Mouse (Mus musculus): ENCODE results near the gene Btbd35f5. TPM values are rescaled to one million over a fixed set of nuclear protein-coding genes. Genes with fewer than 3 reads are reported as not detected.

Btbd35f5 gene
- not detected in 2 replicates for polyA plus RNA-seq (2015; fragmentation: Nextera tagmentation; extraction: Ambion mirVana)

DNA sequence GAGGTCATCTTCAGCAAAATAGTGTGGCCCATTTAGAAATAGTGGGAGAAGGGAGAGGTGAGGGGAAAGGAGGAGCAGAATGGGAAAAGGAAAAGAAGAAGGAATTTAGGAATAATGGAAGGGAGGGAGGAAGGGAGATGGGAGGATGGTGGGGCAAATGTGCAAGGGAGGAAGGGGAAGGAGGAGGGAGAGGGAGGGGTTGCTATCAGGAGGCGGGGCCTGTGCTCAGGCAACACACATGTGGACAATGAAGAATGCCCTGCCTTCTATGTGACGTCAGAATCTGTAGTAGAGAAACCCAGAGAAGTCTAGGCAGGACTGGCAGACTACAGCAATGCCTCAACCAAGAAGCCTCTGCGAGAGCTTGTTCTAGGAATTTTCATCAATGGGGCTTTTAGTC is at the start of gene Btbd35f5:
Gene Btbd35f5, plus strand, starts transcription at position 301 of the 400 bp plus-strand sequence.

GRCm38 (mm10) chrX:32941468-32941867 is 32.2 kb upstream of the Btbd35f5 start, which contains the start of gene Gm21789:
TSS of gene Gm21789 (plus strand) at chrX:32941768.

Other genes with a start within 250 kb of the Btbd35f5 start
- gene Btbd35f21, start 247.8 kb upstream of the Btbd35f5 start, polyA plus RNA-seq (2015; fragmentation: Nextera tagmentation; extraction: Ambion mirVana), result not detected in 2 replicates
- not detected in 2 replicates for gene Btbd35f30, start 79.3 kb upstream of the Btbd35f5 start, polyA plus RNA-seq (2015; fragmentation: Nextera tagmentation; extraction: Ambion mirVana)
- gene Gm21789, start 32.1 kb upstream of the Btbd35f5 start, polyA plus RNA-seq (2015; fragmentation: Nextera tagmentation; extraction: Ambion mirVana), result not detected in 2 replicates

All from neural tube, postnatal 0 days (tissue).